Mouse (Mus musculus) lung, postnatal 0 days (tissue): Measurements from ENCODE around the gene Rprd2.

Source experiments
- CTCF ChIP-seq: IDR thresholded peaks from 2 replicates; pipeline ENCODE4 v1.5.1; 2016; ENCODE audit warnings: antibody characterized with exemption, mild to moderate bottlenecking
- EP300 ChIP-seq: IDR thresholded peaks from 2 replicates; pipeline ENCODE4 v1.6.1; 2016; ENCODE audit warnings: antibody characterized with exemption, mild to moderate bottlenecking, control low read depth

- TF ChIP-seq CTCF = no peak
- TF ChIP-seq EP300 = no peak
Measured at GRCm38 (mm10) chr3:95760656-95761055, 58.0 kb downstream of the Rprd2 start.
